Mouse (Mus musculus): ENCODE measurements around the gene Nlgn1. TPM values are rescaled to one million over a fixed set of nuclear protein-coding genes. Genes with fewer than 3 reads are reported as not detected.

The Nlgn1 gene
- polyA plus RNA-seq, 1 experiment from 2014 or later: 1.9 TPM

DNA sequence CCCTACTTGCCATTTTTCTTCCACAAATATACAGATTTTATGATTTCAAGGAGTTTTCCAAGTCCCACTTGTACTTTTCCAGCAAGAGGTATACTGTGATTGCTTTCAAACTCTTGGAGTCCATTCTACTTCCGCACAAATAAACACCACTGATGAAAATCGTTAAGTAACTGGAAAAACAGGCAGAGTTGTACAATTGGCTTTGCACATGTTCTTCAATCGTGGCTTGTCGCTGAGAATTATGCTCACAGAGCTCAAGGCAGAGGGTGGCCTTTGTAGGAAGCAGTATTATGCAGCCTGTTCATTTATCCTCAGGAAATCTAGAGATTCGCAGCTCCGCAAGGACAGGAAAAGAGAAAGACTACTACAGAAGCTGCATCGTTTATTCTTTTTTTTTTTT, 225.9 kb downstream of the Nlgn1 start:
- Histone ChIP-seq H3K4me2 (ENCODE audit: low read depth, low read length) (no peak overlapping the region), H3K9me3 (replicated peaks; ENCODE audit: control insufficient read depth, low read length) (no peaks in the 10 kb centered on the region), H3K4me1 (ENCODE audit: control insufficient read depth, insufficient read depth, low read length) (no peaks in the 10 kb centered on the region), H3K4me3 (ENCODE audit: low read depth, low read length) (no peak overlapping the region), H3K27me3 (ENCODE audit: control insufficient read depth, insufficient read depth, low read length) (no peaks in the 10 kb centered on the region), H3K27ac (replicated peaks; ENCODE audit: low read depth, low read length) (no peak overlapping the region), H3K9ac (replicated peaks; ENCODE audit: low read length) (no peak overlapping the region), H3K36me3 (replicated peaks; ENCODE audit: control insufficient read depth, insufficient read depth, low read depth, low read length) (no peaks in the 10 kb centered on the region)
- ATAC-seq (replicated peaks; ENCODE audit: insufficient number of reproducible peaks, low FRiP score, low TSS enrichment, low read depth) (no peak), DNase-seq (ENCODE audit: low spot score) (no peak)
- WGBS: 78% methylated on average over 7 of the region's 7 CpGs

DNA sequence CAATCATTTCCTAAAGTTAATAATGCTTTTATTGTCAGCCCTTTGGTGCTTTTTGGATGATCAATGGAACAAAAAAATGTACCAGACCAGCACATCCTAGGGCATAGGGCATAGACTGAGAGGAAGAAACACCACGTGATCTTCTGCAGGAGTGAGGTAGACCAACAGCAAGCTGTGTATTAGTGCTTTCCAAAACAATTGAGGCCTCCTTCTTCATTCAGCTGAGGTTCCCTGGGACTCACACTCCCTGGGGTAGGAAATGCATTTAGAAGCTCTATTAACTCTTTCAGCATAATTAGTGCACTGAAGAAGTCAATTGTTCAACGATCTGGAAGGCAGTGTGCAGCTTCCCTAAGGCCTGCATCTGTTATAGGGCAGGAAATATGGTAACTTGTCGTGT, 226.7 kb downstream of the Nlgn1 start:
- Histone ChIP-seq H3K9ac (replicated peaks; ENCODE audit: low read length) (no peak overlapping the region), H3K27ac (replicated peaks; ENCODE audit: low read depth, low read length) (no peak overlapping the region), H3K36me3 (replicated peaks; ENCODE audit: control insufficient read depth, insufficient read depth, low read depth, low read length) (no peaks in the 10 kb centered on the region), H3K27me3 (ENCODE audit: control insufficient read depth, insufficient read depth, low read length) (no peaks in the 10 kb centered on the region), H3K4me2 (ENCODE audit: low read depth, low read length) (no peak overlapping the region), H3K4me3 (ENCODE audit: low read depth, low read length) (no peak overlapping the region), H3K4me1 (ENCODE audit: control insufficient read depth, insufficient read depth, low read length) (no peaks in the 10 kb centered on the region), H3K9me3 (replicated peaks; ENCODE audit: control insufficient read depth, low read length) (no peaks in the 10 kb centered on the region)
- WGBS: 34% methylated on average over 3 of the region's 3 CpGs
- DNase-seq (ENCODE audit: low spot score): no peak
- ATAC-seq (replicated peaks; ENCODE audit: insufficient number of reproducible peaks, low FRiP score, low TSS enrichment, low read depth): no peak

- Histone ChIP-seq H3K9me3 (replicated peaks; ENCODE audit: control insufficient read depth, low read length) (no peaks in the 10 kb centered on the region), H3K4me3 (ENCODE audit: low read depth, low read length) (no peak overlapping the region), H3K27me3 (ENCODE audit: control insufficient read depth, insufficient read depth, low read length) (no peaks in the 10 kb centered on the region), H3K27ac (replicated peaks; ENCODE audit: low read depth, low read length) (no peak overlapping the region), H3K4me1 (ENCODE audit: control insufficient read depth, insufficient read depth, low read length) (no peaks in the 10 kb centered on the region), H3K9ac (replicated peaks; ENCODE audit: low read length) (no peak overlapping the region), H3K36me3 (replicated peaks; ENCODE audit: control insufficient read depth, insufficient read depth, low read depth, low read length) (no peaks in the 10 kb centered on the region), H3K4me2 (ENCODE audit: low read depth, low read length) (no peak overlapping the region)
- ATAC-seq (replicated peaks; ENCODE audit: insufficient number of reproducible peaks, low FRiP score, low TSS enrichment, low read depth) (no peak), DNase-seq (ENCODE audit: low spot score) (no peak)
- 79% methylated on average over 1 of the region's 1 CpGs for WGBS
Observed at GRCm38 (mm10) chr3:26102271-26102670, 230.0 kb downstream of the Nlgn1 start.

DNA sequence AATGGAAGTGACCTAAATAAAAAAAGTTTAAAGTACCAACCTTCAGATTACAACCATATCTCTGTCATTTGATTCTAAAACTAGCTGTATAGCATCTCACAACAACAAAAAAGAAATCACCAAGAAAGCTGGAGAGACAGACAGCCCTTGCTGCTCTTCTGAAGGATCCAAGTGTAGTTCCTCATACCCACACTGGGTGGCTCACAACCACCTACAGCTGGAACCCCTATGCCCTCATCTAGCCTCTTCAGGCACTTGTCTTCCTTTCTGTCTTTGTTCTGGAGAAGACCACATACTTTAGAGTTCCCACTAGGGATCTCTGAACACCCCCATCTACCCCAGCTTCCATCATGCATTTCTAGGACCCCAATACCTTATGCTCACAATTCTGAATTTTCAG, 236.7 kb downstream of the Nlgn1 start:
- DNase-seq (ENCODE audit: low spot score) (peak; percentile 18), ATAC-seq (replicated peaks; ENCODE audit: insufficient number of reproducible peaks, low FRiP score, low TSS enrichment, low read depth) (no peak)
- no peak overlapping the region for H3K4me3 ChIP-seq (ENCODE audit: low read depth, low read length)
- H3K4me1 ChIP-seq (ENCODE audit: control insufficient read depth, insufficient read depth, low read length): no peaks in the 10 kb centered on the region
- H3K4me2 ChIP-seq (ENCODE audit: low read depth, low read length): no peak overlapping the region
- no peaks in the 10 kb centered on the region for H3K36me3 ChIP-seq (replicated peaks; ENCODE audit: control insufficient read depth, insufficient read depth, low read depth, low read length)
- H3K27me3 ChIP-seq (ENCODE audit: control insufficient read depth, insufficient read depth, low read length): no peaks in the 10 kb centered on the region
- H3K9ac ChIP-seq (replicated peaks; ENCODE audit: low read length): no peak overlapping the region
- H3K27ac ChIP-seq (replicated peaks; ENCODE audit: low read depth, low read length): no peak overlapping the region
- no peaks in the 10 kb centered on the region for H3K9me3 ChIP-seq (replicated peaks; ENCODE audit: control insufficient read depth, low read length)

DNA sequence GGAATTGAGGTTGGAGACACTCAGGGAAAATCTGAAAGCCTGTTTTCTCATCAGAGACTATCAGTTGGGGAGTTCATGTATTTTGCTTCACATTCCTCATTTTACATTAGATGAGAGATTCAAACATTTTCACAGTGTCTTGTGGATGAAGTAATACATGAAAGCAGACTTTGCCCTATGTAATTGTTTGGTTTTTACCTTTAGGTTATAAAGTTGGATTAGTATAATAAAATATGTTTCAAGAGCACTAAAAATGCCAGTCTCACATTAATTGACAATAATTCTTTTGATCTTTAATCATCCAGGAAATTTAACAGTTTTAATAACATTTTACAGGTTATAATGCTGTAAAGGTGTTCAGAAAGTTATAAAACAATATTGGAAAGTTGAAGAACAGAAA, 262.9 kb downstream of the Nlgn1 start:
- no peaks in the 10 kb centered on the region for H3K9me3 ChIP-seq (replicated peaks; ENCODE audit: control insufficient read depth, low read length)
- no peak overlapping the region for H3K27ac ChIP-seq (replicated peaks; ENCODE audit: low read depth, low read length)
- H3K27me3 ChIP-seq (ENCODE audit: control insufficient read depth, insufficient read depth, low read length): no peaks in the 10 kb centered on the region
- DNase-seq (ENCODE audit: low spot score) (no peak), ATAC-seq (replicated peaks; ENCODE audit: insufficient number of reproducible peaks, low FRiP score, low TSS enrichment, low read depth) (no peak)
- no peak overlapping the region for H3K4me2 ChIP-seq (ENCODE audit: low read depth, low read length)
- H3K9ac ChIP-seq (replicated peaks; ENCODE audit: low read length): no peak overlapping the region
- no peaks in the 10 kb centered on the region for H3K4me1 ChIP-seq (ENCODE audit: control insufficient read depth, insufficient read depth, low read length)
- no peak overlapping the region for H3K4me3 ChIP-seq (ENCODE audit: low read depth, low read length)
- no peaks in the 10 kb centered on the region for H3K36me3 ChIP-seq (replicated peaks; ENCODE audit: control insufficient read depth, insufficient read depth, low read depth, low read length)

DNA sequence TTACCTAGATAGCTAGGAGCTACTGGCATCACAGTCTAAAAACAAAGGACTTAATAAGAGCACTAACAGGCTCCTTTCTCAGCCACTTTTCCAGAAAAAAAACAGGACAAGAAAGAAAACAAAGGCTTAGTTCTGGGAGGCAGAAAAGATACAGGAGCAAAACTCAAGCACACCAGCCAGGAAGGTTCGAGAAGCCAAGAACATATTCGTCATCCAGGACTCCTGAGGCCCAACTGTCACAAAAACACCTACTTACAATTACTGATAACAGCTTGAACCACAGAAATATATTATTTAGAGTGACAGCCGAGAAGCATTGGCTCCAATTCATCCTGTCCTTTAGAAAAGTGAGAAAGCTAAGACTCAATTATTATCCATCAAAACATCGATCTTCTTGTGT, 281.5 kb downstream of the Nlgn1 start:
- WGBS: 78% methylated on average over 4 of the region's 4 CpGs
- Histone ChIP-seq H3K4me3 (ENCODE audit: low read depth, low read length) (no peak overlapping the region), H3K9me3 (replicated peaks; ENCODE audit: control insufficient read depth, low read length) (no peaks in the 10 kb centered on the region), H3K36me3 (replicated peaks; ENCODE audit: control insufficient read depth, insufficient read depth, low read depth, low read length) (no peaks in the 10 kb centered on the region), H3K4me2 (ENCODE audit: low read depth, low read length) (no peak overlapping the region), H3K27ac (replicated peaks; ENCODE audit: low read depth, low read length) (no peak overlapping the region), H3K27me3 (ENCODE audit: control insufficient read depth, insufficient read depth, low read length) (no peaks in the 10 kb centered on the region), H3K4me1 (ENCODE audit: control insufficient read depth, insufficient read depth, low read length) (no peaks in the 10 kb centered on the region), H3K9ac (replicated peaks; ENCODE audit: low read length) (no peak overlapping the region)
- no peak for DNase-seq (ENCODE audit: low spot score)
- no peak for ATAC-seq (replicated peaks; ENCODE audit: insufficient number of reproducible peaks, low FRiP score, low TSS enrichment, low read depth)

DNA sequence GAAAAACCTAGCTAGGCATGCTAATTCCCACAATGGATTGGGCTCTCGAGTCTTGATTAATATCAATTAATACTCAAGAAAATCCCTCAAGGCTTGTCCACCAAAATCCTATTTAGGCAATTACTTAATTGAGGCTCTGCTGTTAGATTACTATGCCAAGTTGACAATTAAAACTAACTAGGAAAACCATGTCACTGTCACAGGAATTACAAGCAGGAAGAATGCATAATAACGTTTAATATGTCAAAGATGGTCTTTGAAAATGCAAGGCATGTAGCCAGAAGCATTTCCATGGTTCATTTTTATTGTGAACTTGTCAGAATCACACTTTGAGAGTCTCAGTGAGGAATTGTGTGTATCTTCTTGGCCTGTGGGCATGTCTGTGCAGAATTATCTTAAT, 289.3 kb downstream of the Nlgn1 start:
- DNase-seq (ENCODE audit: low spot score) (no peak), ATAC-seq (replicated peaks; ENCODE audit: insufficient number of reproducible peaks, low FRiP score, low TSS enrichment, low read depth) (no peak)
- Histone ChIP-seq H3K9me3 (replicated peaks; ENCODE audit: control insufficient read depth, low read length) (no peaks in the 10 kb centered on the region), H3K36me3 (replicated peaks; ENCODE audit: control insufficient read depth, insufficient read depth, low read depth, low read length) (no peaks in the 10 kb centered on the region), H3K4me1 (ENCODE audit: control insufficient read depth, insufficient read depth, low read length) (no peaks in the 10 kb centered on the region), H3K27me3 (ENCODE audit: control insufficient read depth, insufficient read depth, low read length) (no peaks in the 10 kb centered on the region), H3K9ac (replicated peaks; ENCODE audit: low read length) (no peak overlapping the region), H3K4me2 (ENCODE audit: low read depth, low read length) (no peak overlapping the region), H3K4me3 (ENCODE audit: low read depth, low read length) (no peak overlapping the region), H3K27ac (replicated peaks; ENCODE audit: low read depth, low read length) (no peak overlapping the region)
- 66% methylated on average over 2 of the region's 2 CpGs for WGBS

DNA sequence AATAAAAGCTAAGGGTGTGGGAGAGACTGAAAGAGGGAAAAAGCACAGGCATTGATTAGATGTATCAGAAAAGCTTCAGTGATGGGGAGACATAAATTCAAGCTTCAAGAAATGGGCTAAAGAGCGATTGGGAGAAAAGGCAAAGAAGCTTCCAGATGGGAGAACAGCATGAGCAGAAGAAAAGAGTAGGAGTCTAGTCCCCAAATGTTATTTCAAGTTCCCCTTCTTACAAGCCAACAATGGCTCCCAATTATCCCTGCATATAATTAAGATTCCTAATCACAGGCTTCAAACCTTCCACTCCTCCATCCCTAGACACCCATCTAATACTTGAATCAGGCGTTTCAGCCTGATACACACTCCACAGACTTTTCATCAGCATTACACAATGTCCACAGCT, 292.6 kb downstream of the Nlgn1 start:
- WGBS: 73% methylated on average over 2 of the region's 2 CpGs
- no peaks in the 10 kb centered on the region for H3K9me3 ChIP-seq (replicated peaks; ENCODE audit: control insufficient read depth, low read length)
- no peaks in the 10 kb centered on the region for H3K27me3 ChIP-seq (ENCODE audit: control insufficient read depth, insufficient read depth, low read length)
- ATAC-seq (replicated peaks; ENCODE audit: insufficient number of reproducible peaks, low FRiP score, low TSS enrichment, low read depth) (no peak), DNase-seq (ENCODE audit: low spot score) (no peak)
- H3K9ac ChIP-seq (replicated peaks; ENCODE audit: low read length): no peak overlapping the region
- no peak overlapping the region for H3K4me2 ChIP-seq (ENCODE audit: low read depth, low read length)
- H3K27ac ChIP-seq (replicated peaks; ENCODE audit: low read depth, low read length): no peak overlapping the region
- no peak overlapping the region for H3K4me3 ChIP-seq (ENCODE audit: low read depth, low read length)
- no peaks in the 10 kb centered on the region for H3K4me1 ChIP-seq (ENCODE audit: control insufficient read depth, insufficient read depth, low read length)
- H3K36me3 ChIP-seq (replicated peaks; ENCODE audit: control insufficient read depth, insufficient read depth, low read depth, low read length): no peaks in the 10 kb centered on the region

DNA sequence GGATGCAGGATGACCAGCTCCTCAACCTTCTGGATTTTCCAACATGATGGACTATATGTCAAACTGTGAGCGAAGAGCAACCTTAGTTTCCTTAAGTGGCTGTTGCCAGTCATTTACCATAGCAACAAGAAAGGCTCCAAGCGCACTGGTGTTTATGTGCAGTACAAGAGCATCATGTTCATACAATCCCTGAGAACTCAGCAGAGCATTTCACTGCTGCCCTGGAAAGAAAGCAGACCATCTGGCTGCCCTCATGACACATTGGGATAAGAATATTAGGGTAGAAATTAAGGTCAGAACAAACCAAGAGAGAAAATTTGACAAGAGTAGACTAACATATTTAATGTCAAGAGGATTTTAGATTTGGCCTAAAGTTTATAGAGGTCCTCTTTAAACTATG, 306.2 kb downstream of the Nlgn1 start:
- no peak for ATAC-seq (replicated peaks; ENCODE audit: insufficient number of reproducible peaks, low FRiP score, low TSS enrichment, low read depth)

More for the DNA sequence above, 306.2 kb downstream of the Nlgn1 start:
- Histone ChIP-seq H3K4me2 (ENCODE audit: low read depth, low read length) (no peak overlapping the region), H3K27me3 (ENCODE audit: control insufficient read depth, insufficient read depth, low read length) (no peaks in the 10 kb centered on the region), H3K9me3 (replicated peaks; ENCODE audit: control insufficient read depth, low read length) (no peaks in the 10 kb centered on the region), H3K36me3 (replicated peaks; ENCODE audit: control insufficient read depth, insufficient read depth, low read depth, low read length) (no peaks in the 10 kb centered on the region), H3K4me1 (ENCODE audit: control insufficient read depth, insufficient read depth, low read length) (no peaks in the 10 kb centered on the region), H3K4me3 (ENCODE audit: low read depth, low read length) (no peak overlapping the region), H3K9ac (replicated peaks; ENCODE audit: low read length) (no peak overlapping the region), H3K27ac (replicated peaks; ENCODE audit: low read depth, low read length) (no peak overlapping the region)
- no peak for DNase-seq (ENCODE audit: low spot score)
- 92% methylated on average over 2 of the region's 2 CpGs for WGBS

Data from embryonic facial prominence, embryonic 11.5 days (tissue).